Mouse (Mus musculus) midbrain, embryonic 11.5 days (tissue): Measurements from ENCODE around the gene Kctd19. TPM values are rescaled to one million over a fixed set of nuclear protein-coding genes. Genes with fewer than 3 reads are reported as not detected.

ENCODE experiments used
- ATAC-seq: fragments of 200-750 bp; cut with Nextera tagmentation; 2 replicates; pipeline ENCODE4 v1.8.0; 2017; ENCODE audit warnings: moderate TSS enrichment, moderate library complexity; ENCODE audit not compliant: low FRiP score
- DNase-seq: peaks from one replicate; pipeline ENCODE4 v3.0.0; 2015; ENCODE audit warnings: low spot score; ENCODE audit errors: missing footprints
- H3K27ac ChIP-seq: fragments of 300-500 bp; sonication (generic); 2 replicates; pipeline ENCODE4 v1.5.1; 2014; ENCODE audit warnings: low read depth, low read length
- H3K27me3 ChIP-seq: fragments of 300-500 bp; sonication (generic); 2 replicates; pipeline ENCODE4 v1.6.1; 2014; ENCODE audit warnings: mild to moderate bottlenecking, low read length, moderate library complexity, mixed read lengths; ENCODE audit not compliant: control insufficient read depth, insufficient read depth
- H3K36me3 ChIP-seq: fragments of 300-500 bp; sonication (generic); 2 replicates; pipeline ENCODE4 v1.6.1; 2014; ENCODE audit warnings: mild to moderate bottlenecking, low read length, moderate library complexity, mixed read lengths; ENCODE audit not compliant: control insufficient read depth, insufficient read depth
- H3K4me1 ChIP-seq: fragments of 300-500 bp; sonication (generic); 2 replicates; pipeline ENCODE4 v1.6.1; 2014; ENCODE audit warnings: low read length; ENCODE audit not compliant: control insufficient read depth, insufficient read depth
- H3K4me2 ChIP-seq: fragments of 300-500 bp; sonication (generic); 2 replicates; pipeline ENCODE4 v1.6.1; 2014; ENCODE audit warnings: mild to moderate bottlenecking, moderate library complexity
- H3K4me3 ChIP-seq: fragments of 300-500 bp; sonication (generic); 2 replicates; pipeline ENCODE4 v1.5.1; 2014; ENCODE audit warnings: low read depth, low read length
- H3K9ac ChIP-seq: fragments of 300-500 bp; sonication (generic); 2 replicates; pipeline ENCODE4 v1.6.1; 2014; ENCODE audit warnings: low read length
- H3K9me3 ChIP-seq: fragments of 300-500 bp; sonication (generic); 2 replicates; pipeline ENCODE4 v1.6.1; 2016; ENCODE audit warnings: low read length; ENCODE audit not compliant: control insufficient read depth
- WGBS: fragments of 180-500 bp; shearing (Covaris S2); extraction: QIAGEN DNeasy Blood & Tissue Kit; methylation state at CpG from one replicate; pipeline ENCODE4 v1.1.7; 2014; 5-methylcytosine and 5-hydroxymethylcytosine counted together
- polyA plus RNA-seq: library from polyadenylated mRNA; unstranded; fragments of >200 nt; fragmentation: Nextera tagmentation; extraction: Ambion mirVana; gene quantifications from 2 replicates; pipeline ENCODE4 v1.2.1, GENCODE M21; 2014

The Kctd19 gene
- polyA plus RNA-seq, 1 experiment from 2014 or later, result not detected

- under 1% methylated on average over 34 of the region's 34 CpGs for WGBS
- peak; percentile 94 for DNase-seq
- Histone ChIP-seq H3K36me3 (no peaks in the 10 kb centered on the region), H3K9me3 (no peaks in the 10 kb centered on the region), H3K4me3 (peak overlapping the region; percentile 62), H3K4me1 (peaks cover 19% of the 10 kb centered on the region), H3K27me3 (no peaks in the 10 kb centered on the region; the same call in 1 of the 2 replicates), H3K9ac (peak overlapping the region; percentile 69), H3K27ac (no peak overlapping the region), H3K4me2 (peak overlapping the region; percentile 99)
- peak; percentile 14 for ATAC-seq
Observed at GRCm38 (mm10) chr8:105346611-105347427, 66.5 kb downstream of the Kctd19 start.

DNA sequence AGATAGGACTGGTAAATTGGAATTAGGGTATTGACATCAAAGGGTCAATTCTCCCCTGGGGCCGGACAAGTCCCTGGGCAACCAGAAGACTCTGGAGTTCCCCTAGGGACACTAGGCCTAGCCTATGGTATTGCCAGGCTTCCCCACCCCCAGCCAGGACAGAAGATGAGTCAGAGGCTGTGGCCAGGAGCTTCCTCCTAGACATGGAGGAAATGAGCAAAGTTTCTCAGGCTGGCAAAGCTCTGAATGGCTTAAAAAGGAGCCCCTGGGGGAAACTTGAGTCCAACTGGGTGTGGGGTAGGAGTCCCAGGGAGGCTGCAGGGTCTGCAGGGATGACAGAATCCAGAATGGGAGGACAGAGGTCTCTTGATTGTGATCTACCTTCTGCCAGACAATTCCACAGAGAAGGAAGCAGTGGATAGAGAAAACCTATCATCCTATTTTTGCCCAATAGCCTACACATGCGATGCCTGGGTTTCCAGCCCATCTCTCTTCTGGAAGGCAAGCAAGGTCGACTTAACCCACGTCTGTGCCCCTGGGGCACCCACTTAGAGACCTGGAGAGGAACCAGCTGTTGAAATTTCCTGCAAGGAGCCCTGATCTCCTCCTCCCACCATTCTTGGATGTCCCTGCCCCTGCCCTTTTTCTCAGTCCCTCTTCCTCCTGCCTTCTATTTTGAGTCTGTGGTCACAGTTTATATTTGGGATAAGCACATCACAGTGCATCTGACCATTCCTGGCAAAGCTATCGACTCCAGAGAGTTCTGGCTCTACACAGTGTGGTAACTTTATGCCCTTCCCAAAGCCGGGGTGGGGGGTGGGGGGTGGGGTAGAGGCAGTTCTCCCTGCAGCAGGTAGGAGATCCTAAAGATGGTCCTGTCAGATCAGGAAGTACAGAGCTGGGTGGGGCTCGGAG is 68.0 kb downstream of the Kctd19 start:
- 68% methylated on average over 7 of the region's 7 CpGs for WGBS
- H3K4me2 ChIP-seq, result no peak overlapping the region
- no peak for ATAC-seq
- H3K9me3 ChIP-seq, result no peaks in the 10 kb centered on the region
- no peaks in the 10 kb centered on the region for H3K36me3 ChIP-seq
- H3K4me1 ChIP-seq, result peaks cover 19% of the 10 kb centered on the region
- H3K27me3 ChIP-seq, result no peaks in the 10 kb centered on the region; the same call in 1 of the 2 replicates
- no peak overlapping the region for H3K27ac ChIP-seq
- DNase-seq, result no peak
- no peak overlapping the region for H3K4me3 ChIP-seq
- H3K9ac ChIP-seq, result no peak overlapping the region

DNA sequence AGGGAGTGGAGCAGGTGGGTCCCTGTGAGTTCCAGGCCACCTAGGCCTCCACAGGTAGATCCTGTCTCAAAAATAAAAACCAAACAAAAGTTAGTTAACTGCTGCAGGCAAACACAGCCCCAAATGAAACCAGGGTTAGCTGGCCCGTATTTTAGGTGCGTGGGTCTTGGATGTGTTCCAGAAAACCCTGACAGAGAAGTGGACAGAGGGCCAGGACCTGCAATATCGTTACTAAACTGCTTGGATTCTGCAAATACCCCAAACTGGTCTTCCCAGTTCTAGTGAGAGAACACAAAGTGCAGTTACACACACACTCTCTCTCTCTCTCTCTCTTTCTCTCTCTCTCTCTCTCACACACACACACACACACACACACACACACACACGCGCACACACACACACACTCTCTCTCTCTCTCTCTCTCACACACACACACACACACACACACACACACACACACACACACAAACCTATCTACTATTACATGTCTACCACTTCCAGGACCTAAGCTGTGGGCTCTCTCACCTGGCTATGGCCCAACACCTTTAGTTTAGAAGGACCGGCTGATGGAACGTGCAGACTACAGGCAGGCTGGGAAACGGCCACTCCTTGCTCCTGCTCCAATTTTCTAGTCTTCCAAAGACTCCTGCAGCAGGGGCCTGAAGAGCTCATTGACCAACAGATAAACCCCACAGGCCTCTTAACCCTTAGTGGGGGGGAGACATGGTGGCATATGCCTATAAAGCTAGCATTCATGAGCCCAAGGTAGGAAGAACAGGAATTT is 69.3 kb downstream of the Kctd19 start:
- DNase-seq (no peak), ATAC-seq (no peak)
- no peaks in the 10 kb centered on the region for H3K9me3 ChIP-seq
- H3K4me2 ChIP-seq, result no peak overlapping the region
- no peaks in the 10 kb centered on the region for H3K36me3 ChIP-seq
- H3K27ac ChIP-seq, result no peak overlapping the region
- WGBS, result 79% methylated on average over 8 of the region's 8 CpGs
- peaks cover 17% of the 10 kb centered on the region for H3K4me1 ChIP-seq
- H3K27me3 ChIP-seq, result no peaks in the 10 kb centered on the region; the same call in 1 of the 2 replicates
- H3K9ac ChIP-seq, result no peak overlapping the region
- H3K4me3 ChIP-seq, result no peak overlapping the region

GRCm38 (mm10) chr8:105342768-105343167 is 70.5 kb downstream of the Kctd19 start:
- H3K36me3 ChIP-seq, result no peaks in the 10 kb centered on the region
- no peak overlapping the region for H3K4me3 ChIP-seq
- DNase-seq (no peak), ATAC-seq (no peak)
- H3K4me2 ChIP-seq, result no peak overlapping the region
- peaks cover 11% of the 10 kb centered on the region for H3K4me1 ChIP-seq
- H3K27me3 ChIP-seq, result no peaks in the 10 kb centered on the region; the same call in 1 of the 2 replicates
- no peak overlapping the region for H3K9ac ChIP-seq
- no peak overlapping the region for H3K27ac ChIP-seq
- 84% methylated on average over 4 of the region's 4 CpGs for WGBS
- no peaks in the 10 kb centered on the region for H3K9me3 ChIP-seq

DNA sequence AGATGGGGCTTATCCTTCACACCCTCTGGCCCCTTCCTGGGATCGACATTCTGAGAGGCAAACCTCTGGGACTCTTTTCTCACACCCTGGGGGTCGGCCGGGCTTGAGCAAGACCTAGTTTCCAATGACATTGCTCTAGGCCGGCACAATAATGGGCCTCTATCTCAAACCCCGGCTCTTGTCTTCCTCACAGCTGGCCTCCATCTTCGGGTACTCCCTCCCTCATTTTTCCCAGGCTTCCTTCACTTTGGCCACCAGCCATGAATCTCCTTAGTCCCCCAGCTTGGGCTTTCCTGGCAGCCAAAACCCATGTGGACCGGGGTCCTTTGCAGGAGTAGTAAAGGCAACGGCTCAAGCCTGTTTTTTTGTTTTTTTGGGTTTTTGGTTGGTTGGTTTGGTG is 71.9 kb downstream of the Kctd19 start:
- ATAC-seq, result no peak
- Histone ChIP-seq H3K4me3 (no peak overlapping the region), H3K9me3 (no peaks in the 10 kb centered on the region), H3K9ac (no peak overlapping the region), H3K27ac (no peak overlapping the region), H3K36me3 (no peaks in the 10 kb centered on the region), H3K4me2 (no peak overlapping the region), H3K27me3 (no peaks in the 10 kb centered on the region), H3K4me1 (peaks cover 4% of the 10 kb centered on the region)
- DNase-seq, result no peak
- 63% methylated on average over 8 of the region's 8 CpGs for WGBS

DNA sequence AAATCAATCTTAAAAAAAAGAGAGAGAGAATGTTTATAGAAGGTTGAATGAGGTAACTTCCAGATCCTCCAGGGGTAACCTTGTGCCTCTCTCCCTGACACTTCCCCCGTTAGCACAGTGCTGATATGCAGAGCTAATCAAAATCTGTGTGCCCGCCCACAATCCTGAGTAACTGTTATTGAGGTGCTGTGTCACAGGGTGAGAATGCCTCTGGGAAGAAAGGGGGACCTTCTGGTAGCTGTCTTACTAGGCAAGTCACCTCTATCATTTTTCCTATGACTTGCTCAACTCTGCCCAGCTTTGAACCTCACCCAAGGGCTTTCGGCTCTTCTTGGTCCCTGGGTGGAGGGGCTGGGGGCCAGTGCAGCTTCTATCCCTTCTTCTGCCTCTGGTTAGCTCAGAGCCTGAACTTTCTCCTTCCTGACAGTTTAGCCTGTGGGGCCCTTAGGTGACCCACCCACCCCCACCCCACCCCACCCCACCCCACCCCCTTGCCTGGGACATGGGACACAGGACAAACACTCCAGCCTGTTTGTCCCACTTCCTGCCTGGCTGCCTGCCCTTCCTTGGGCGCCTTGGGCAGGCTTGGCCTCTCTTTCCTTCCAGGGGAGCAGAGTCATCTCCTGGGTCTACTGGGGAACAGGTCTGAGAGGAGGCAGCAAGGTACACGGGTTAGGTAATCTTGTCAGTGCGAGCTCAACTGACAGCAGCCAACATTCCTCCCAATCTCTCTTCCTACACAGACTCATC is 73.2 kb downstream of the Kctd19 start:
- 83% methylated on average over 6 of the region's 6 CpGs for WGBS
- Histone ChIP-seq H3K4me1 (no peaks in the 10 kb centered on the region), H3K9me3 (no peaks in the 10 kb centered on the region), H3K27ac (no peak overlapping the region), H3K27me3 (no peaks in the 10 kb centered on the region), H3K36me3 (no peaks in the 10 kb centered on the region), H3K4me2 (no peak overlapping the region), H3K4me3 (no peak overlapping the region), H3K9ac (no peak overlapping the region)
- no peak for ATAC-seq
- no peak for DNase-seq

DNA sequence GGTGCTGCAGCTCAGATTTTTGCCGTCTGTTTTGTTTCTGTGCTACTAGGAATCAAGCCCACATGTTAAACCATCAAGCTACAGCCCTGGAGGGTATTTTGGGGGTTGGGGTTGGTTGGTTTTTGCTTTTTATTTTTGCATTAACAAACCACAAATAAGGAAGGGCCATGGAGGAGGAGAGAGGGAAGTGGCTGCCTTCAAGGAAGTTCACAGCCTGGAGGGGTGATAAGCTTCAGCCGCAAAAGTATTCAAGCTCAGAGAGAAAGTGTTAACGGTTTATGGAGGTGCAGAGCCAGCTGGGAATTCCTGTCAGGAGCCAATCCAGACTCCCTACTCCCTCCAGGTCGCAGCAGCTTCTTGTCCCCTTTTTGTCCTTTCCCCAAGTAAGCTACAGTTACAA is 74.3 kb downstream of the Kctd19 start:
- 65% methylated on average over 4 of the region's 4 CpGs for WGBS
- Histone ChIP-seq H3K9ac (no peak overlapping the region), H3K4me2 (no peak overlapping the region), H3K27me3 (no peaks in the 10 kb centered on the region), H3K4me3 (no peak overlapping the region), H3K9me3 (no peaks in the 10 kb centered on the region), H3K4me1 (no peaks in the 10 kb centered on the region), H3K36me3 (peaks cover 3% of the 10 kb centered on the region; the same call in 1 of the 2 replicates), H3K27ac (no peak overlapping the region)
- no peak for DNase-seq
- ATAC-seq, result no peak

DNA sequence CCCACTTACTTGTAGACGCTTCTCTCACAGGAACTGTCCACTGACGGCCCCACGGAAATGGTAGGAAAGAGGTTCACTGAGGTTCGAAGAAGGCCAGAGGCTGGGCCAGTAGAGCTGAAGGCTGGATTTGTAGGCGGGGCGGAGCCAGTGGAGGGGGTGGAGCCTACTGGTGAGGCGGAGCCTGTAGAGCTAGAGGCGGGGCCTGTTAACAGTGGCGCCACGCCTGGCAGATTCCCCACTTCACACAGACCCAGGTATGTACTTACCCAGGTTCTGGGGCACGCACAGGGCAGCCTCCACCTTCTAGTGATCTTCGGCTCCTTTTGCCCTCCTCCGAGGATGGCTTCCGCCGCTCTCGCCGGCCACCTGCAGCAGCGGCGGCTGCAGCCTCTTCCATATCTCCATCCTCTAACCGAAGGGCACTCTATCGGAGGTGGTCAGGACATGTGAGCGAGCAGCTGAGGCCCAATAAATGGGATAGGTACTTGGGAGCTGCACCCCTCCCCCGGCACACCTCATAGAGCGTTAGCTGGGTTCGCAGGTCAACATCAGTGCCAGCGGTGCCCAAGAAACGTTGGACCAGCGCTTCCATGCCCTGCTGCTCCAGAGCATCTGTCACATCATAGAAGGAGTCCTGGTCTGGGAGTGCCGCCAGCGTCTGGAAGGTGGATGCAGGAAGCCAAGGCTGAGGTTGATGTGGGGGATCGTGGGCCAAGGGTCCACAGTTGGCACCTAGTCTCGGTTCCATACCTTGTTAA is 76.8 kb downstream of the Kctd19 start:
- Histone ChIP-seq H3K4me2 (no peak overlapping the region), H3K4me1 (no peaks in the 10 kb centered on the region), H3K4me3 (no peak overlapping the region), H3K27me3 (no peaks in the 10 kb centered on the region), H3K36me3 (peaks cover 11% of the 10 kb centered on the region), H3K9me3 (no peaks in the 10 kb centered on the region), H3K27ac (no peak overlapping the region), H3K9ac (no peak overlapping the region)
- no peak for DNase-seq
- ATAC-seq, result peak; percentile 36
- 48% methylated on average over 32 of the region's 32 CpGs for WGBS
